9 mouse cellular contexts compared by ENCODE assay signal in the genomic region with DNA sequence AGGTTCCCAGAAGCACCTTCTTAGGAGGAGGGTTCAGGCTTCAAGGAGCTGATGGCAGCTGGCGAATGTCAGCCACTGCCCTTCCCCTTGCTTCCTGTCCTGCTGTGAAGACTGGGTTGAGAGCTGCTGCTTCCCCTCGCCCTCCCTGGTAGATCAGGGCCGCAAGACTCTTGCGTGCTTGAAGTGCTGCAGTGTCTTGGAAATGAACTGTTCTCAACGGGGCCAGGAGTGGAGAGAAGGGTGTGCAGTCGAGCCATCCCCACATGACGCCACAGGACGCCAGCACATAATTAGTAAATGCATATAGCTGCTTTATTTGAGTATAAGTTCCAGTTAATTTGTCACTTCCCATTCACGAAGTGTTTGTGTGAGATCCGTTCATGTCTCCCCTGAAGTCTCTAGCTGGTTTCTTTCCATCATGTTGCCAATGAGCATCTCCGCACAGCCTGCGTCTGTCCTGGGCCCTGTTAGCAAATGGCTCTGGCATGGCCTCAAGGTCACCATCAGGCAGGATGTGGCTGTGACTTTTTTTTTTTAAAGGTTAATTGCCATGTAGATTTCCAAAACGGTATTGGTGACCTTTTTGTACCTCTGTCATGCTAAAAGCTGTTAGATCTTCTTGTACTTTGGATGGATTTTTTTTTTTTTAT. TPM values are rescaled to one million over a fixed set of nuclear protein-coding genes. Genes with fewer than 3 reads are reported as not detected.
DNase-seq lines count a peak whose midpoint lies in the region; ATAC-seq lines count a peak whose summit lies in the region.
"Had no signal": no experiment of that assay in that cellular context is flagged by ENCODE, and none has a peak within 500 bp of the region (broad histone marks: within the 10 kb centered on the region; RNA-seq: fewer than 3 reads in every experiment).

No protein-coding gene starts in this region.

- no peaks in the 10 kb centered on the region for H3K27me3 ChIP-seq in embryonic facial prominence, embryonic 15.5 days

- no peak overlapping the region for H3K4me2 ChIP-seq in embryonic facial prominence, embryonic 15.5 days (replicated peaks)

- H3K4me1 ChIP-seq in embryonic facial prominence, embryonic 15.5 days = peaks cover 33% of the 10 kb centered on the region

- H3K36me3 ChIP-seq in embryonic facial prominence, embryonic 15.5 days = no peaks in the 10 kb centered on the region

- no peak for ATAC-seq in embryonic facial prominence, embryonic 15.5 days (ENCODE audit: insufficient number of reproducible peaks, low FRiP score, low TSS enrichment, low read depth)

- no peak overlapping the region for H3K4me3 ChIP-seq in embryonic facial prominence, embryonic 15.5 days (replicated peaks)
- H3K4me3 ChIP-seq: erythroblast, embryonic 14.5 days had no signal

- no peak overlapping the region for H3K9ac ChIP-seq in embryonic facial prominence, embryonic 15.5 days

- DNase-seq in cerebellum, adult 11-12 months = peak; percentile 56
- no peak for DNase-seq in cerebellum, adult 8-10 months
- DNase-seq in ES-CJ7 (ENCODE audit: low read depth, low spot score) = peak; percentile 86
- peak; percentile 64 to 70 for DNase-seq in kidney, postnatal 4 days
- peak; percentile 13 to 28 for DNase-seq in natural killer cell, adult 2 months (ENCODE audit: low spot score in 2 of 2)
- DNase-seq in Muller cell, postnatal 12 days (ENCODE audit: inconsistent ontology term) = no peak
- DNase-seq in right cerebral cortex, postnatal 14 days = no peak

- H3K27ac ChIP-seq in embryonic facial prominence, embryonic 15.5 days (replicated peaks) = peak overlapping the region; percentile 22; the same call in 1 of the 2 replicates

- H3K9me3 ChIP-seq in embryonic facial prominence, embryonic 15.5 days (replicated peaks) = no peaks in the 10 kb centered on the region

- 38% methylated on average over 13 of the region's 13 CpGs for WGBS in embryonic facial prominence, embryonic 15.5 days

RNA-seq across cellular contexts. Expression of a gene that starts 9.1 kb away (rescaled TPM):
- 22.7 and 24.3 TPM in 2 replicates for polyA plus RNA-seq in embryonic facial prominence, embryonic 15.5 days (2015; fragmentation: Nextera tagmentation; extraction: Ambion mirVana)
- polyA plus RNA-seq: erythroblast, embryonic 14.5 days had no signal

Comparison
In these comparisons a context has a peak if more than half of its experiments do, and no peak if none do; other contexts are left out.
1. DNase-seq: peak in cerebellum, adult 11-12 months (single experiment), ES-CJ7 (single experiment), kidney, postnatal 4 days (2 of 2) and natural killer cell, adult 2 months (2 of 2); none in cerebellum, adult 8-10 months (single experiment), Muller cell, postnatal 12 days (single experiment) and right cerebral cortex, postnatal 14 days (single experiment).